Comparison of ENCODE assay signal across 14 mouse cellular contexts in genomic region chr5:139899044-139899443, GRCm38 (mm10). TPM values are rescaled to one million over a fixed set of nuclear protein-coding genes. Genes with fewer than 3 reads are reported as not detected.
"Had no signal": no experiment of that assay in that cellular context is flagged by ENCODE, and none has a peak within 500 bp of the region (broad histone marks: within the 10 kb centered on the region; RNA-seq: fewer than 3 reads in every experiment).

No protein-coding gene starts in this region.

- H3K4me1 ChIP-seq: intestine, embryonic 15.5 days; liver, embryonic 13.5 days had no signal

- DNase-seq: kidney, adult 9 months; liver; liver, embryonic 13.5 days; liver, postnatal 0 days; retina, postnatal 1 day; thymus, adult 2 months; thymus, postnatal 25 days had no signal

- H3K4me3 ChIP-seq: intestine, embryonic 15.5 days; layer of hippocampus, adult 2 months; limb, embryonic 12.5 days; liver, embryonic 13.5 days; midbrain, embryonic 12.5 days; neural tube, embryonic 13.5 days; stomach, embryonic 15.5 days had no signal

- H3K27ac ChIP-seq: intestine, embryonic 15.5 days; layer of hippocampus, adult 2 months; limb, embryonic 12.5 days; liver, embryonic 13.5 days; midbrain, embryonic 12.5 days; neural tube, embryonic 13.5 days; stomach, embryonic 15.5 days had no signal

- H3K9ac ChIP-seq: intestine, embryonic 15.5 days; limb, embryonic 12.5 days; liver, embryonic 13.5 days; liver, postnatal 0 days; midbrain, embryonic 12.5 days; neural tube, embryonic 13.5 days; stomach, embryonic 15.5 days had no signal

- H3K9me3 ChIP-seq: intestine, embryonic 15.5 days; limb, embryonic 12.5 days; liver, embryonic 13.5 days; midbrain, embryonic 12.5 days; neural tube, embryonic 13.5 days; stomach, embryonic 15.5 days had no signal

- ATAC-seq: intestine, embryonic 15.5 days; liver, postnatal 0 days; midbrain, embryonic 16.5 days had no signal

- H3K27me3 ChIP-seq: intestine, embryonic 15.5 days; stomach, embryonic 15.5 days had no signal

- H3K36me3 ChIP-seq: intestine, embryonic 15.5 days; limb, embryonic 12.5 days; liver, embryonic 13.5 days; midbrain, embryonic 12.5 days; neural tube, embryonic 13.5 days; stomach, embryonic 15.5 days had no signal

- H3K4me2 ChIP-seq: intestine, embryonic 15.5 days; limb, embryonic 12.5 days; liver, embryonic 13.5 days; midbrain, embryonic 12.5 days; neural tube, embryonic 13.5 days; stomach, embryonic 15.5 days had no signal

RNA-seq across cellular contexts. Expression of gene Elfn1, which starts 8.7 kb away (rescaled TPM):
- polyA plus RNA-seq: liver, postnatal 0 days had no signal
